Mouse (Mus musculus): ENCODE measurements at regions not wholly inside any gene's neighbourhood (a gene's known extent, or its start where the extent isn't known, plus 50 kb on each side); places are given as distances from the start of the nearest gene placed in this dataset.

DNA sequence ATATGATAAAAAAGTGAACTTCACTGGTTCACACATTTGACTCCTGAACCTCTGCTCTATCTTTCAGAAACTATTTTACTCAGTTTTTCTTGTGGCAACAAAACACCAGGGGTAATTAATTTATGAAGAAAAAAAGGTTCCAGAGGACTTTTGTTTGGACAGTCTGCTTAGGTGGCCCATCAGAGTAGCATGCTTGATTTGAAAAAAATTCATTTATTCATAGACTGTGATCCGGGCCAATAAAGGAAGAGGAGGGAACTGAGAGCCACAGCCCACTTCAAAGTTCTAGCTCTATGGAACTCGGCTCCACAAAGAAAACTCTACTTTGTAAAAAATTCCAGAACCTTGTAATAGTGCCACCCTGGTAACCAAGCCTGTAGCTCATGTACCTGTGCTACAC lies 248.8 kb downstream of the Etv1 start:
- TF ChIP-seq CTCF (conservative IDR thresholded peaks at IDR 0.05 in 1 of 2, IDR thresholded peaks at IDR 0.05 in 1 of 2; ENCODE audit: low read depth in 2 of 2, low read length in 2 of 2) (no peak), EP300 (IDR thresholded peaks at IDR 0.05; ENCODE audit: low read length) (no peak), MAZ (IDR thresholded peaks at IDR 0.05; ENCODE audit: low read depth, low read length) (no peak), TCF12 (IDR thresholded peaks at IDR 0.05; ENCODE audit: low read depth, low read length) (no peak), SIN3A (IDR thresholded peaks at IDR 0.05; ENCODE audit: low read length) (no peak), MAX (IDR thresholded peaks at IDR 0.05; ENCODE audit: low read length) (no peak), POLR2A (IDR thresholded peaks at IDR 0.05; ENCODE audit: low read depth, low read length) (no peak), JUND (conservative IDR thresholded peaks at IDR 0.05; ENCODE audit: low read depth, low read length) (no peak)
